Mouse (Mus musculus): ENCODE data around the gene Borcs8. TPM values are rescaled to one million over a fixed set of nuclear protein-coding genes. Genes with fewer than 3 reads are reported as not detected.

The Borcs8 gene
- polyA plus RNA-seq, 1 experiment from 2014 or later: 57.4 TPM

- peaks cover 28% of the 10 kb centered on the region for H3K36me3 ChIP-seq (ENCODE audit: control insufficient read depth, insufficient read depth, low read length)
- peak overlapping the region; percentile 63 for H3K4me3 ChIP-seq (ENCODE audit: low read depth, low read length)
- no peak for ATAC-seq (ENCODE audit: insufficient number of reproducible peaks, insufficient read depth, low FRiP score, low read depth)
- peaks cover 19% of the 10 kb centered on the region for H3K4me1 ChIP-seq (ENCODE audit: control insufficient read depth, insufficient read depth, low read length)
- no peaks in the 10 kb centered on the region for H3K27me3 ChIP-seq (ENCODE audit: control insufficient read depth, insufficient read depth, low read length)
- 6% methylated on average over 9 of the region's 9 CpGs for WGBS
- H3K9me3 ChIP-seq (ENCODE audit: control insufficient read depth, low read depth, low read length): no peaks in the 10 kb centered on the region
- peak overlapping the region; percentile 58 for H3K9ac ChIP-seq (replicated peaks; ENCODE audit: low read depth, low read length)
- peak overlapping the region; percentile 49; the same call in 1 of the 2 replicates for H3K27ac ChIP-seq (ENCODE audit: low read length)
- H3K4me2 ChIP-seq (replicated peaks; ENCODE audit: low read depth, low read length): peak overlapping the region; percentile 46
Observed at GRCm38 (mm10) chr8:70139981-70140380, 682 bp downstream of the Borcs8 start.

- no peak overlapping the region for H3K27ac ChIP-seq (ENCODE audit: low read length)
- no peak overlapping the region for H3K9ac ChIP-seq (replicated peaks; ENCODE audit: low read depth, low read length)
- no peak overlapping the region for H3K4me2 ChIP-seq (replicated peaks; ENCODE audit: low read depth, low read length)
- no peaks in the 10 kb centered on the region for H3K9me3 ChIP-seq (ENCODE audit: control insufficient read depth, low read depth, low read length)
- no peaks in the 10 kb centered on the region for H3K27me3 ChIP-seq (ENCODE audit: control insufficient read depth, insufficient read depth, low read length)
- whole genome bisulfite sequencing: 82% methylated on average over 7 of the region's 7 CpGs
- H3K4me3 ChIP-seq (ENCODE audit: low read depth, low read length): no peak overlapping the region
- peaks cover 25% of the 10 kb centered on the region for H3K36me3 ChIP-seq (ENCODE audit: control insufficient read depth, insufficient read depth, low read length)
- H3K4me1 ChIP-seq (ENCODE audit: control insufficient read depth, insufficient read depth, low read length): no peaks in the 10 kb centered on the region
- no peak for ATAC-seq (ENCODE audit: insufficient number of reproducible peaks, insufficient read depth, low FRiP score, low read depth)
Observed at GRCm38 (mm10) chr8:70147678-70148607, 8.6 kb downstream of the Borcs8 start.

GRCm38 (mm10) chr8:70150158-70150557 is 10.9 kb downstream of the Borcs8 start:
- Histone ChIP-seq H3K9ac (replicated peaks; ENCODE audit: low read depth, low read length) (no peak overlapping the region), H3K36me3 (ENCODE audit: control insufficient read depth, insufficient read depth, low read length) (peaks cover 14% of the 10 kb centered on the region)
- ATAC-seq (ENCODE audit: insufficient number of reproducible peaks, insufficient read depth, low FRiP score, low read depth): peak; percentile 23; the same call in 1 of the 2 replicates

GRCm38 (mm10) chr8:70152537-70153257 is 13.4 kb downstream of the Borcs8 start:
- peak; percentile 96 for ATAC-seq (ENCODE audit: insufficient number of reproducible peaks, insufficient read depth, low FRiP score, low read depth)
- no peaks in the 10 kb centered on the region for H3K4me1 ChIP-seq (ENCODE audit: control insufficient read depth, insufficient read depth, low read length)
- H3K27me3 ChIP-seq (ENCODE audit: control insufficient read depth, insufficient read depth, low read length): no peaks in the 10 kb centered on the region
- H3K27ac ChIP-seq (ENCODE audit: low read length): no peak overlapping the region
- H3K9me3 ChIP-seq (ENCODE audit: control insufficient read depth, low read depth, low read length): no peaks in the 10 kb centered on the region
- H3K9ac ChIP-seq (replicated peaks; ENCODE audit: low read depth, low read length): no peak overlapping the region
- 0 out of 2 replicates have a peak overlapping the region, but pooled peaks have one; percentile 18 for H3K4me2 ChIP-seq (replicated peaks; ENCODE audit: low read depth, low read length)
- WGBS: 15% methylated on average over 22 of the region's 22 CpGs
- H3K36me3 ChIP-seq (ENCODE audit: control insufficient read depth, insufficient read depth, low read length): no peaks in the 10 kb centered on the region
- H3K4me3 ChIP-seq (ENCODE audit: low read depth, low read length): no peak overlapping the region

More at GRCm38 (mm10) chr8:70150158-70150557, 10.9 kb downstream of the Borcs8 start:
- Histone ChIP-seq H3K9me3 (ENCODE audit: control insufficient read depth, low read depth, low read length) (no peaks in the 10 kb centered on the region), H3K4me3 (ENCODE audit: low read depth, low read length) (no peak overlapping the region), H3K4me2 (replicated peaks; ENCODE audit: low read depth, low read length) (no peak overlapping the region), H3K4me1 (ENCODE audit: control insufficient read depth, insufficient read depth, low read length) (no peaks in the 10 kb centered on the region), H3K27ac (ENCODE audit: low read length) (no peak overlapping the region), H3K27me3 (ENCODE audit: control insufficient read depth, insufficient read depth, low read length) (no peaks in the 10 kb centered on the region)
- WGBS: 15% methylated on average over 13 of the region's 13 CpGs

- no peak overlapping the region for H3K9ac ChIP-seq (replicated peaks; ENCODE audit: low read depth, low read length)
- no peak overlapping the region for H3K4me2 ChIP-seq (replicated peaks; ENCODE audit: low read depth, low read length)
- WGBS: 91% methylated on average over 1 of the region's 1 CpGs
- H3K4me3 ChIP-seq (ENCODE audit: low read depth, low read length): no peak overlapping the region
- H3K27ac ChIP-seq (ENCODE audit: low read length): no peak overlapping the region
- no peaks in the 10 kb centered on the region for H3K4me1 ChIP-seq (ENCODE audit: control insufficient read depth, insufficient read depth, low read length)
- H3K36me3 ChIP-seq (ENCODE audit: control insufficient read depth, insufficient read depth, low read length): no peaks in the 10 kb centered on the region
- no peak for ATAC-seq (ENCODE audit: insufficient number of reproducible peaks, insufficient read depth, low FRiP score, low read depth)
- H3K27me3 ChIP-seq (ENCODE audit: control insufficient read depth, insufficient read depth, low read length): no peaks in the 10 kb centered on the region
- H3K9me3 ChIP-seq (ENCODE audit: control insufficient read depth, low read depth, low read length): no peaks in the 10 kb centered on the region
Observed at GRCm38 (mm10) chr8:70157240-70157800, 18.0 kb downstream of the Borcs8 start.

GRCm38 (mm10) chr8:70158069-70158853 is 19.0 kb downstream of the Borcs8 start:
- Histone ChIP-seq H3K4me3 (ENCODE audit: low read depth, low read length) (peak overlapping the region; percentile 45), H3K4me1 (ENCODE audit: control insufficient read depth, insufficient read depth, low read length) (no peaks in the 10 kb centered on the region), H3K9ac (replicated peaks; ENCODE audit: low read depth, low read length) (peak overlapping the region; percentile 21; the same call in 1 of the 2 replicates), H3K27me3 (ENCODE audit: control insufficient read depth, insufficient read depth, low read length) (no peaks in the 10 kb centered on the region), H3K36me3 (ENCODE audit: control insufficient read depth, insufficient read depth, low read length) (no peaks in the 10 kb centered on the region), H3K9me3 (ENCODE audit: control insufficient read depth, low read depth, low read length) (no peaks in the 10 kb centered on the region), H3K27ac (ENCODE audit: low read length) (no peak overlapping the region), H3K4me2 (replicated peaks; ENCODE audit: low read depth, low read length) (peak overlapping the region; percentile 64)
- peak; percentile 85 for ATAC-seq (ENCODE audit: insufficient number of reproducible peaks, insufficient read depth, low FRiP score, low read depth)
- 10% methylated on average over 38 of the region's 40 CpGs for WGBS

- no peak for ATAC-seq (ENCODE audit: insufficient number of reproducible peaks, insufficient read depth, low FRiP score, low read depth)
- Histone ChIP-seq H3K27me3 (ENCODE audit: control insufficient read depth, insufficient read depth, low read length) (no peaks in the 10 kb centered on the region), H3K9me3 (ENCODE audit: control insufficient read depth, low read depth, low read length) (no peaks in the 10 kb centered on the region), H3K4me1 (ENCODE audit: control insufficient read depth, insufficient read depth, low read length) (no peaks in the 10 kb centered on the region), H3K9ac (replicated peaks; ENCODE audit: low read depth, low read length) (no peak overlapping the region), H3K4me2 (replicated peaks; ENCODE audit: low read depth, low read length) (no peak overlapping the region), H3K36me3 (ENCODE audit: control insufficient read depth, insufficient read depth, low read length) (no peaks in the 10 kb centered on the region), H3K27ac (ENCODE audit: low read length) (no peak overlapping the region), H3K4me3 (ENCODE audit: low read depth, low read length) (no peak overlapping the region)
- 81% methylated on average over 4 of the region's 4 CpGs for WGBS
Observed at GRCm38 (mm10) chr8:70159211-70159610, 19.9 kb downstream of the Borcs8 start.

- H3K9ac ChIP-seq (replicated peaks; ENCODE audit: low read depth, low read length): no peak overlapping the region
- no peak overlapping the region for H3K4me3 ChIP-seq (ENCODE audit: low read depth, low read length)
- no peak overlapping the region for H3K4me2 ChIP-seq (replicated peaks; ENCODE audit: low read depth, low read length)
- H3K36me3 ChIP-seq (ENCODE audit: control insufficient read depth, insufficient read depth, low read length): no peaks in the 10 kb centered on the region
- no peaks in the 10 kb centered on the region for H3K27me3 ChIP-seq (ENCODE audit: control insufficient read depth, insufficient read depth, low read length)
- no peaks in the 10 kb centered on the region for H3K4me1 ChIP-seq (ENCODE audit: control insufficient read depth, insufficient read depth, low read length)
- H3K27ac ChIP-seq (ENCODE audit: low read length): no peak overlapping the region
- no peak for ATAC-seq (ENCODE audit: insufficient number of reproducible peaks, insufficient read depth, low FRiP score, low read depth)
- WGBS: 64% methylated on average over 13 of the region's 13 CpGs
- no peaks in the 10 kb centered on the region for H3K9me3 ChIP-seq (ENCODE audit: control insufficient read depth, low read depth, low read length)
Observed at GRCm38 (mm10) chr8:70160015-70160414, 20.7 kb downstream of the Borcs8 start.
